Mouse (Mus musculus): ENCODE data around the gene Znrf3.

DNA sequence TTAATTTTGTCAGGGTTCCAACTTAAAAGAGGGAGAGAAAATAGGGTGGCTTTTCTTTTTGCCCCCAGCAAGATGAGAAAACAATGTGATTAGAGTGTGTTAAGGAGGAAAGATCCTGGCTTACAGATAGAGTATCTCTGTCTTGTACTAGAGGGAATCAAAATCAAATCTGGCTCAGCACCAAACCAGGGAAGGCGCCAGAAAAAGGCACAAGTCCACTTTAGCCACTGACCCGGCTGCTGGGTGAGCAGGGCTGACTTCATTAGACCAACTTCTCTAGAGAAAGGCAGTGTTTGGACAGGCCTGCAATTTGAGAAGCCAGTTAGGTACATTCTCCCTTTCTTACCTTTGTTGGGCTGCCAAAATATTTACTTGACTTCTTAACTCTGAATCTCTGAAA is 125.7 kb downstream of the Znrf3 start:
- no peak for TF ChIP-seq POLR2A (IDR thresholded peaks at IDR 0.05; ENCODE audit: low read depth, low read length)
- TF ChIP-seq CTCF (IDR thresholded peaks at IDR 0.05; ENCODE audit: extremely low read depth, insufficient read depth, insufficient read length, insufficient replicate concordance), result no peak
